Mouse (Mus musculus): ENCODE results near the gene Gpr84. TPM values are rescaled to one million over a fixed set of nuclear protein-coding genes. Genes with fewer than 3 reads are reported as not detected.
A peak's percentile ranks its signal among the peaks of the same experiment; 100 is the strongest.

Gpr84 gene
- polyA plus RNA-seq (2012; fragmentation: generic; extraction: Trizol), result 0.05 TPM

GRCm38 (mm10) chr15:103310365-103310910 is at the start of gene Gpr84:
Gene Gpr84, minus strand, starts transcription at chr15:103310612.
- Histone ChIP-seq H3K4me3 (no peak within 1 kb of the TSS), H3K27me3 (ENCODE audit: control insufficient read depth, insufficient read depth, insufficient read length) (peaks cover 4% of the 10 kb centered on the region), H3K79me2 (ENCODE audit: control insufficient read depth, insufficient read depth) (no peaks in the 10 kb centered on the region), H3K4me2 (ENCODE audit: low read depth) (no peak within 1 kb of the TSS), H3ac (ENCODE audit: control insufficient read depth, insufficient read length) (no peak within 1 kb of the TSS), H3K36me3 (ENCODE audit: control insufficient read depth, insufficient read depth) (no peaks in the 10 kb centered on the region)
- TF ChIP-seq USF1 (IDR thresholded peaks at IDR 0.05; ENCODE audit: low read depth) (no peak), MYOG (IDR thresholded peaks at IDR 0.05; ENCODE audit: control insufficient read depth in 1 of 3, insufficient read depth in 1 of 3, insufficient read length in 2 of 3, low read depth in 2 of 3) (no peak), CEBPB (IDR thresholded peaks at IDR 0.05; ENCODE audit: insufficient read depth, poor library complexity, severe bottlenecking) (0 out of 2 replicates have a peak, but pooled peaks have one; percentile 21)

- Histone ChIP-seq H3K4me3 (no peak overlapping the region), H3K4me2 (ENCODE audit: low read depth) (peak overlapping the region; percentile 78), H3ac (ENCODE audit: control insufficient read depth, insufficient read length) (no peak overlapping the region), H3K27me3 (ENCODE audit: control insufficient read depth, insufficient read depth, insufficient read length) (no peaks in the 10 kb centered on the region), H3K79me2 (ENCODE audit: control insufficient read depth, insufficient read depth) (peaks cover 71% of the 10 kb centered on the region), H3K36me3 (ENCODE audit: control insufficient read depth, insufficient read depth) (peaks cover 26% of the 10 kb centered on the region)
- no peak for TF ChIP-seq TCF3 (IDR thresholded peaks at IDR 0.05; ENCODE audit: insufficient read length, low read depth)
- TF ChIP-seq MAX (IDR thresholded peaks at IDR 0.05; ENCODE audit: low read depth), result no peak
- TF ChIP-seq MYOD1 (IDR thresholded peaks at IDR 0.05; ENCODE audit: control insufficient read depth in 1 of 3, insufficient read length in 2 of 3, low read depth in 2 of 3), result peak in 1 of 3 experiments; percentile 5
- peak; percentile 30 for TF ChIP-seq POLR2A (IDR thresholded peaks at IDR 0.05; ENCODE audit: insufficient read length, low read depth)
- no peak for TF ChIP-seq MYOG (IDR thresholded peaks at IDR 0.05; ENCODE audit: control insufficient read depth in 1 of 3, insufficient read depth in 1 of 3, insufficient read length in 2 of 3, low read depth in 2 of 3)
Measured at GRCm38 (mm10) chr15:103359869-103360602, 49.6 kb upstream of the Gpr84 start.

- H3K79me2 ChIP-seq (ENCODE audit: control insufficient read depth, insufficient read depth), result peaks cover 62% of the 10 kb centered on the region
- H3ac ChIP-seq (ENCODE audit: control insufficient read depth, insufficient read length), result no peak overlapping the region
- peak overlapping the region; percentile 78 for H3K4me2 ChIP-seq (ENCODE audit: low read depth)
- no peaks in the 10 kb centered on the region for H3K27me3 ChIP-seq (ENCODE audit: control insufficient read depth, insufficient read depth, insufficient read length)
- TF ChIP-seq TCF12 (IDR thresholded peaks at IDR 0.05; ENCODE audit: insufficient read depth, poor library complexity, severe bottlenecking), result peak; percentile 63
- TF ChIP-seq MYOD1 (IDR thresholded peaks at IDR 0.05; ENCODE audit: control insufficient read depth in 1 of 3, insufficient read length in 2 of 3, low read depth in 2 of 3), result peak; percentile 95 to 96 (median 96)
- peak in 1 of 3 experiments; percentile 57 for TF ChIP-seq MYOG (IDR thresholded peaks at IDR 0.05; ENCODE audit: control insufficient read depth in 1 of 3, insufficient read depth in 1 of 3, insufficient read length in 2 of 3, low read depth in 2 of 3)
- TF ChIP-seq MAX (IDR thresholded peaks at IDR 0.05; ENCODE audit: low read depth), result no peak
- TF ChIP-seq TCF3 (IDR thresholded peaks at IDR 0.05; ENCODE audit: insufficient read length, low read depth), result peak; percentile 70
- H3K36me3 ChIP-seq (ENCODE audit: control insufficient read depth, insufficient read depth), result peaks cover 35% of the 10 kb centered on the region
- H3K4me3 ChIP-seq, result no peak overlapping the region
Measured at GRCm38 (mm10) chr15:103359122-103359510, 48.7 kb upstream of the Gpr84 start.

- H3K4me3 ChIP-seq, result no peak overlapping the region
- peak; percentile 9 for TF ChIP-seq USF1 (IDR thresholded peaks at IDR 0.05; ENCODE audit: low read depth)
- peak; percentile 46 for TF ChIP-seq MAX (IDR thresholded peaks at IDR 0.05; ENCODE audit: low read depth)
- no peak for TF ChIP-seq TCF12 (IDR thresholded peaks at IDR 0.05; ENCODE audit: insufficient read depth, poor library complexity, severe bottlenecking)
- TF ChIP-seq MYOG (IDR thresholded peaks at IDR 0.05; ENCODE audit: control insufficient read depth in 1 of 3, insufficient read depth in 1 of 3, insufficient read length in 2 of 3, low read depth in 2 of 3), result peak in 1 of 3 experiments; percentile 25
- TF ChIP-seq TCF3 (IDR thresholded peaks at IDR 0.05; ENCODE audit: insufficient read length, low read depth), result no peak
- no peak for TF ChIP-seq SRF (IDR thresholded peaks at IDR 0.05; ENCODE audit: control insufficient read depth, insufficient read length, low read depth)
- TF ChIP-seq MYOD1 (IDR thresholded peaks at IDR 0.05; ENCODE audit: control insufficient read depth in 1 of 3, insufficient read length in 2 of 3, low read depth in 2 of 3), result peak in 2 of 3 experiments; percentile 3 to 22
- H3K79me2 ChIP-seq (ENCODE audit: control insufficient read depth, insufficient read depth), result peaks cover 56% of the 10 kb centered on the region
- H3ac ChIP-seq (ENCODE audit: control insufficient read depth, insufficient read length), result no peak overlapping the region
- peaks cover 41% of the 10 kb centered on the region for H3K36me3 ChIP-seq (ENCODE audit: control insufficient read depth, insufficient read depth)
- H3K27me3 ChIP-seq (ENCODE audit: control insufficient read depth, insufficient read depth, insufficient read length), result no peaks in the 10 kb centered on the region
- H3K4me2 ChIP-seq (ENCODE audit: low read depth), result peak overlapping the region; percentile 78
Measured at GRCm38 (mm10) chr15:103358278-103359121, 48.1 kb upstream of the Gpr84 start.

- peak overlapping the region; percentile 78 for H3K4me2 ChIP-seq (ENCODE audit: low read depth)
- peaks cover 49% of the 10 kb centered on the region for H3K79me2 ChIP-seq (ENCODE audit: control insufficient read depth, insufficient read depth)
- no peak overlapping the region for H3ac ChIP-seq (ENCODE audit: control insufficient read depth, insufficient read length)
- H3K27me3 ChIP-seq (ENCODE audit: control insufficient read depth, insufficient read depth, insufficient read length), result no peaks in the 10 kb centered on the region
- H3K36me3 ChIP-seq (ENCODE audit: control insufficient read depth, insufficient read depth), result peaks cover 46% of the 10 kb centered on the region
- no peak overlapping the region for H3K4me3 ChIP-seq
- TF ChIP-seq TCF12 (IDR thresholded peaks at IDR 0.05; ENCODE audit: insufficient read depth, poor library complexity, severe bottlenecking) (no peak), POLR2AphosphoS2 (IDR thresholded peaks at IDR 0.05; ENCODE audit: insufficient read length, low read depth) (no peak), MYOG (IDR thresholded peaks at IDR 0.05; ENCODE audit: control insufficient read depth in 1 of 3, insufficient read depth in 1 of 3, insufficient read length in 2 of 3, low read depth in 2 of 3) (no peak), MAX (IDR thresholded peaks at IDR 0.05; ENCODE audit: low read depth) (no peak), MYOD1 (IDR thresholded peaks at IDR 0.05; ENCODE audit: control insufficient read depth in 1 of 3, insufficient read length in 2 of 3, low read depth in 2 of 3) (no peak), USF1 (IDR thresholded peaks at IDR 0.05; ENCODE audit: low read depth) (no peak), SRF (IDR thresholded peaks at IDR 0.05; ENCODE audit: control insufficient read depth, insufficient read length, low read depth) (no peak), CEBPB (IDR thresholded peaks at IDR 0.05; ENCODE audit: insufficient read depth, poor library complexity, severe bottlenecking) (no peak)
Measured at GRCm38 (mm10) chr15:103357817-103358216, 47.4 kb upstream of the Gpr84 start.
